Mouse (Mus musculus) kidney, postnatal 0 days (tissue): Measurements from ENCODE around the gene Baz2b. TPM values are rescaled to one million over a fixed set of nuclear protein-coding genes. Genes with fewer than 3 reads are reported as not detected.
A peak's percentile ranks its signal among the peaks of the same experiment; 100 is the strongest.

Source experiments
- ATAC-seq: fragments of 200-750 bp; cut with Nextera tagmentation; replicated peaks from 2 replicates; pipeline ENCODE4 v1.8.0; 2017; ENCODE audit warnings: low read depth, moderate number of reproducible peaks, moderate TSS enrichment, moderate library complexity; ENCODE audit not compliant: low FRiP score
- DNase-seq: peaks from one replicate; pipeline ENCODE4 v3.0.0-alpha.2; 2016; ENCODE audit warnings: low spot score
- H3K27ac ChIP-seq: fragments of 300-500 bp; sonication (generic); 2 replicates; pipeline ENCODE4 v1.5.1; 2014; ENCODE audit warnings: mild to moderate bottlenecking
- H3K27me3 ChIP-seq: fragments of 300-500 bp; sonication (generic); 2 replicates; pipeline ENCODE4 v1.6.1; 2014; ENCODE audit warnings: low read length, mixed read lengths; ENCODE audit not compliant: insufficient read depth
- H3K36me3 ChIP-seq: fragments of 300-500 bp; sonication (generic); 2 replicates; pipeline ENCODE4 v1.6.1; 2014; ENCODE audit warnings: low read length, mixed read lengths; ENCODE audit not compliant: insufficient read depth
- H3K4me1 ChIP-seq: fragments of 300-500 bp; sonication (generic); replicated peaks from 2 replicates; pipeline ENCODE4 v1.6.1; 2014; ENCODE audit warnings: antibody characterized with exemption, low read length, mixed read lengths; ENCODE audit not compliant: insufficient read depth
- H3K4me2 ChIP-seq: fragments of 300-500 bp; sonication (generic); 2 replicates; pipeline ENCODE4 v1.6.1; 2014; ENCODE audit warnings: mild to moderate bottlenecking, low read length, moderate library complexity, mixed read lengths
- H3K4me3 ChIP-seq: fragments of 300-500 bp; sonication (generic); replicated peaks from 2 replicates; pipeline ENCODE4 v1.5.1; 2014; ENCODE audit warnings: low read depth, low read length
- H3K9ac ChIP-seq: fragments of 300-500 bp; sonication (generic); 2 replicates; pipeline ENCODE4 v1.6.1; 2014; ENCODE audit warnings: low read depth, low read length
- H3K9me3 ChIP-seq: fragments of 300-500 bp; sonication (generic); replicated peaks from 2 replicates; pipeline ENCODE4 v1.6.1; 2016; ENCODE audit warnings: low read length, inconsistent platforms, mixed read lengths
- CTCF ChIP-seq: IDR thresholded peaks from 2 replicates; pipeline ENCODE4 v1.5.1; 2016; ENCODE audit warnings: antibody characterized with exemption, low read depth, mild to moderate bottlenecking, moderate library complexity
- whole genome bisulfite sequencing: fragments of 180-500 bp; shearing (Covaris S2); extraction: QIAGEN DNeasy Blood & Tissue Kit; methylation state at CpG from one replicate; pipeline ENCODE4 v1.1.7; 2014; 5-methylcytosine and 5-hydroxymethylcytosine counted together
- polyA plus RNA-seq: library from polyadenylated mRNA; unstranded; fragments of >200 nt; fragmentation: Nextera tagmentation; extraction: Ambion mirVana; gene quantifications from 2 replicates; pipeline ENCODE4 v1.2.1, GENCODE M21; 2015

The Baz2b gene
- polyA plus RNA-seq, 1 experiment from 2014 or later, result 51.7 TPM

- H3K36me3 ChIP-seq, result no peaks in the 10 kb centered on the region
- H3K27me3 ChIP-seq, result no peaks in the 10 kb centered on the region
- ATAC-seq (no peak), DNase-seq (no peak)
- H3K9me3 ChIP-seq, result no peaks in the 10 kb centered on the region
- H3K4me2 ChIP-seq, result no peak overlapping the region
- H3K27ac ChIP-seq, result no peak overlapping the region
- no peak overlapping the region for H3K4me3 ChIP-seq
- H3K4me1 ChIP-seq, result no peaks in the 10 kb centered on the region
- no peak for TF ChIP-seq CTCF
- no peak overlapping the region for H3K9ac ChIP-seq
- WGBS, result 67% methylated on average over 2 of the region's 2 CpGs
These were observed 76.6 kb downstream of the Baz2b start for GRCm38 (mm10) chr2:60133072-60133471.

GRCm38 (mm10) chr2:60132269-60133042 lies 77.2 kb downstream of the Baz2b start:
- no peak for TF ChIP-seq CTCF
- 58% methylated on average over 10 of the region's 10 CpGs for WGBS
- Histone ChIP-seq H3K4me2 (no peak overlapping the region), H3K27ac (no peak overlapping the region), H3K36me3 (no peaks in the 10 kb centered on the region), H3K4me3 (no peak overlapping the region), H3K27me3 (no peaks in the 10 kb centered on the region), H3K9me3 (no peaks in the 10 kb centered on the region), H3K4me1 (no peaks in the 10 kb centered on the region), H3K9ac (no peak overlapping the region)
- no peak for ATAC-seq
- no peak for DNase-seq

DNA sequence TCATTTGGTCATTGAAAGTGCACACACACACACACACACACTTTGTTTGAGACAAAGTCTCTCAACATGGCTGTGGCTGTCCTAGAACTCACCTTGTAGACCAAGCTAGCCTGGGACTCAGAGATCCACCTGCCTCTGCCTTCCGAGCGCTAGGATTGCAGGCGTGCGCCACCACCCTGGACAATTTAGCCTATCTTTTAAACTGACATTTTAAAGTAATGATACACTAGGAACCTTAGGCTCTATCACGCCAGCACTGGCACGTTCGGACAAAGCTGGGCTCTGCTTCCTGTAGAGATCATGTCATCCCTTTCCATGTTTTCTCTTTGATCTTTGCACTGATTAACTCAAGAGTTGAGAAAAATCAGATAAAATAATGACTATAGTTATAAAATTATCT lies 81.0 kb downstream of the Baz2b start:
- DNase-seq, result no peak
- Histone ChIP-seq H3K36me3 (no peaks in the 10 kb centered on the region), H3K9ac (no peak overlapping the region), H3K9me3 (no peaks in the 10 kb centered on the region), H3K4me3 (no peak overlapping the region), H3K27ac (no peak overlapping the region), H3K4me1 (0 out of 2 replicates have a peak, but pooled peaks cover 4% of the 10 kb centered on the region), H3K27me3 (no peaks in the 10 kb centered on the region), H3K4me2 (no peak overlapping the region)
- 95% methylated on average over 7 of the region's 7 CpGs for WGBS
- no peak for TF ChIP-seq CTCF
- ATAC-seq, result no peak

GRCm38 (mm10) chr2:60126831-60127230 lies 82.8 kb downstream of the Baz2b start:
- H3K4me2 ChIP-seq, result peak overlapping the region; percentile 65
- no peaks in the 10 kb centered on the region for H3K9me3 ChIP-seq
- no peak overlapping the region for H3K4me3 ChIP-seq
- no peak overlapping the region for H3K27ac ChIP-seq
- peaks cover 9% of the 10 kb centered on the region; the same call in 1 of the 2 replicates for H3K4me1 ChIP-seq
- no peak for TF ChIP-seq CTCF
- DNase-seq (no peak), ATAC-seq (no peak)
- 39% methylated on average over 7 of the region's 7 CpGs for WGBS
- H3K9ac ChIP-seq, result no peak overlapping the region
- no peaks in the 10 kb centered on the region for H3K36me3 ChIP-seq
- H3K27me3 ChIP-seq, result no peaks in the 10 kb centered on the region

DNA sequence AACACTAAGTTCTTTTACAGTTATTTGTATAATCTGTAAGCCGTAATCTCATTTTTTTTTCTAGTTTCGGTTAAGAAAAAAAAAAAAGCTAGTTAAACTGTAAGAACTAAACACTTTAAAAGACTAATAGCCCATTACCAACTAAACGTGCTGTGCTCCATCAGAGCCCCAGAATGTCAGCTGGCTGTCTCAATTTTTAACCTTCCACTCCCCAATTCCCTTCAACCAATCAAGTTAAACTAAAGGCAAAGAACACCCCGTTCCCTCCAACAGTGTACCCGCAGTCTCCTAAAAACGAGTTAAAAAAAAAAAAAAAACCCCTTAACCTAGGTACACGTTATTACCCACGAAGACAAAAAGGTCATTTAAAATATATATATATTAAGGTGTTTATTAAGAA lies 83.3 kb downstream of the Baz2b start:
- no peaks in the 10 kb centered on the region for H3K36me3 ChIP-seq
- H3K27me3 ChIP-seq, result no peaks in the 10 kb centered on the region
- no peak for TF ChIP-seq CTCF
- WGBS, result 13% methylated on average over 8 of the region's 8 CpGs
- H3K4me1 ChIP-seq, result peaks cover 9% of the 10 kb centered on the region; the same call in 1 of the 2 replicates
- no peak overlapping the region for H3K27ac ChIP-seq
- peak overlapping the region; percentile 63 for H3K4me3 ChIP-seq
- peak overlapping the region; percentile 65 for H3K4me2 ChIP-seq
- peak overlapping the region; percentile 94; the same call in 1 of the 2 replicates for H3K9ac ChIP-seq
- ATAC-seq, result no peak
- no peaks in the 10 kb centered on the region for H3K9me3 ChIP-seq
- no peak for DNase-seq

GRCm38 (mm10) chr2:60125049-60126004 lies 84.3 kb downstream of the Baz2b start:
- Histone ChIP-seq H3K9ac (peak overlapping the region; percentile 94), H3K36me3 (no peaks in the 10 kb centered on the region), H3K9me3 (no peaks in the 10 kb centered on the region), H3K4me1 (peaks cover 9% of the 10 kb centered on the region; the same call in 1 of the 2 replicates), H3K27me3 (no peaks in the 10 kb centered on the region), H3K4me3 (peak overlapping the region; percentile 63), H3K4me2 (peak overlapping the region; percentile 65), H3K27ac (peak overlapping the region; percentile 96)
- WGBS, result under 1% methylated on average over 53 of the region's 83 CpGs
- TF ChIP-seq CTCF, result no peak
- ATAC-seq (peak; percentile 76), DNase-seq (peak; percentile 92)
